Mouse (Mus musculus) bone marrow macrophage, adult 2 months (primary cell): Measurements from ENCODE around the gene Clspn.

Experiments used
- CTCF ChIP-seq: IDR thresholded peaks from 2 replicates; pipeline ENCODE4 v1.5.1; 2012; ENCODE audit warnings: low read depth, mild to moderate bottlenecking, low read length, moderate library complexity
- POLR2A ChIP-seq: IDR thresholded peaks from 2 replicates; pipeline ENCODE4 v1.6.1; 2012; ENCODE audit warnings: mild to moderate bottlenecking, low read depth, low read length, borderline replicate concordance

DNA sequence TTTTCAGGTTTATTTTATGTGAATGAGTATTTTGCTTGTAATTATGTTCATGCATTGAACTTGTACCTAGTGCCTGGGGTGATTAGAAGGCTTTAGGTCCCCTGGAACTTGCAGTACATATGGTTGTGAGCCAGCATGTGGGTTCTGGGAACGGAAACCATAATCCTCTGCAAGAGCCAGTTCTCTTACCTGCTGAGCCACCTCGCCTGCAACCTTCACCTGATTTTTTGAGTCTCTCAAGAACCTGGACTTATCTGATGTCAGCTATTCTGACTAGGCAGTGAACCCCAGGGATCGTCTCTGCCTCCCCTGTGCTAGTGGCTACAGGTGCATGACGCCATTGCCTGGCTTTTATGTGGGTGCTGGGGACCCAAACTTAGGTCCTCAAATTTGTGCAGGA, 49.0 kb downstream of the Clspn start:
- TF ChIP-seq POLR2A: no peak
- no peak for TF ChIP-seq CTCF
